Mouse (Mus musculus) forebrain, embryonic 11.5 days (tissue): ENCODE measurements around the gene Olfr952. TPM values are rescaled to one million over a fixed set of nuclear protein-coding genes. Genes with fewer than 3 reads are reported as not detected.

Experiments
- ATAC-seq: fragments of 200-750 bp; cut with Nextera tagmentation; replicated peaks from 2 replicates; pipeline ENCODE4 v1.8.0; 2017; ENCODE audit warnings: moderate TSS enrichment; ENCODE audit not compliant: low FRiP score
- DNase-seq: peaks from one replicate; pipeline ENCODE4 v3.0.0-alpha.2; 2017; ENCODE audit warnings: low spot score
- H3K27ac ChIP-seq: fragments of 300-500 bp; sonication (generic); 2 replicates; pipeline ENCODE4 v1.5.1; 2014; ENCODE audit warnings: low read depth, low read length
- H3K27me3 ChIP-seq: fragments of 300-500 bp; sonication (generic); 2 replicates; pipeline ENCODE4 v1.6.1; 2014; ENCODE audit warnings: mild to moderate bottlenecking, low read length, mixed read lengths; ENCODE audit not compliant: control insufficient read depth, insufficient read depth
- H3K36me3 ChIP-seq: fragments of 300-500 bp; sonication (generic); 2 replicates; pipeline ENCODE4 v1.6.1; 2014; ENCODE audit warnings: mild to moderate bottlenecking, low read length, moderate library complexity, mixed read lengths; ENCODE audit not compliant: control insufficient read depth, insufficient read depth
- H3K4me1 ChIP-seq: fragments of 300-500 bp; sonication (generic); replicated peaks from 2 replicates; pipeline ENCODE4 v1.6.1; 2014; ENCODE audit warnings: low read length, mixed read lengths; ENCODE audit not compliant: control insufficient read depth, insufficient read depth
- H3K4me2 ChIP-seq: fragments of 300-500 bp; sonication (generic); 2 replicates; pipeline ENCODE4 v1.6.1; 2014; ENCODE audit warnings: low read depth, mild to moderate bottlenecking, low read length, moderate library complexity, mixed read lengths; ENCODE audit not compliant: severe bottlenecking
- H3K4me3 ChIP-seq: fragments of 300-500 bp; sonication (generic); 2 replicates; pipeline ENCODE4 v1.5.1; 2014; ENCODE audit warnings: low read depth, low read length
- H3K9ac ChIP-seq: fragments of 300-500 bp; sonication (generic); 2 replicates; pipeline ENCODE4 v1.6.1; 2014; ENCODE audit warnings: low read length
- H3K9me3 ChIP-seq: fragments of 300-500 bp; sonication (generic); 2 replicates; pipeline ENCODE4 v1.6.1; 2016; ENCODE audit warnings: low read length, mixed read lengths; ENCODE audit not compliant: control insufficient read depth
- WGBS: fragments of 180-500 bp; shearing (Covaris S2); extraction: QIAGEN DNeasy Blood & Tissue Kit; methylation state at CpG from one replicate; pipeline ENCODE4 v1.1.7; 2014; 5-methylcytosine and 5-hydroxymethylcytosine counted together
- polyA plus RNA-seq: library from polyadenylated mRNA; unstranded; fragments of >200 nt; fragmentation: Nextera tagmentation; extraction: Ambion mirVana; gene quantifications from 2 replicates; pipeline ENCODE4 v1.2.1, GENCODE M21; 2014

Gene Olfr952
- not detected in 2 replicates for polyA plus RNA-seq

- no peak within 1 kb of the TSS for H3K9ac ChIP-seq
- no peaks in the 10 kb centered on the region for H3K9me3 ChIP-seq
- H3K4me3 ChIP-seq: no peak within 1 kb of the TSS
- no peak for ATAC-seq
- H3K36me3 ChIP-seq: no peaks in the 10 kb centered on the region
- no peak within 1 kb of the TSS for H3K4me2 ChIP-seq
- no peak for DNase-seq
- H3K27ac ChIP-seq: no peak within 1 kb of the TSS
- H3K4me1 ChIP-seq: no peaks in the 10 kb centered on the region
- no peaks in the 10 kb centered on the region for H3K27me3 ChIP-seq
Observed at GRCm38 (mm10) chr9:39427048-39427447, at the start of gene Olfr952. Olfr952 (minus strand) TSS chr9:39427148.

- no peaks in the 10 kb centered on the region for H3K27me3 ChIP-seq
- no peak within 1 kb of the TSS for H3K9ac ChIP-seq
- no peak within 1 kb of the TSS for H3K27ac ChIP-seq
- ATAC-seq (no peak), DNase-seq (no peak)
- H3K4me3 ChIP-seq: no peak within 1 kb of the TSS
- H3K9me3 ChIP-seq: no peaks in the 10 kb centered on the region
- no peak within 1 kb of the TSS for H3K4me2 ChIP-seq
- H3K4me1 ChIP-seq: no peaks in the 10 kb centered on the region
- 72% methylated on average over 1 of the region's 1 CpGs for WGBS
- no peaks in the 10 kb centered on the region for H3K36me3 ChIP-seq
Observed at GRCm38 (mm10) chr9:39471844-39472243, 44.9 kb upstream of the Olfr952 start, which contains the start of gene Olfr955. Olfr955 (minus strand) TSS chr9:39471944.

GRCm38 (mm10) chr9:39456401-39456800, 29.5 kb upstream of the Olfr952 start, which contains the start of gene Olfr954:
Olfr954 (plus strand) TSS chr9:39456701.
- Histone ChIP-seq H3K36me3 (no peaks in the 10 kb centered on the region), H3K9ac (no peak within 1 kb of the TSS)

GRCm38 (mm10) chr9:39387110-39387509, 39.8 kb downstream of the Olfr952 start, which contains the start of gene Olfr951:
Olfr951 (plus strand) TSS chr9:39387410.
- Histone ChIP-seq H3K9ac (no peak within 1 kb of the TSS), H3K4me2 (no peak within 1 kb of the TSS), H3K36me3 (no peaks in the 10 kb centered on the region), H3K27me3 (no peaks in the 10 kb centered on the region), H3K4me1 (no peaks in the 10 kb centered on the region), H3K4me3 (no peak within 1 kb of the TSS), H3K27ac (no peak within 1 kb of the TSS), H3K9me3 (no peaks in the 10 kb centered on the region)
- WGBS: 91% methylated on average over 2 of the region's 2 CpGs
- no peak for DNase-seq
- ATAC-seq: no peak

More at GRCm38 (mm10) chr9:39456401-39456800, 29.5 kb upstream of the Olfr952 start, which contains the start of gene Olfr954:
- ATAC-seq (no peak), DNase-seq (no peak)
- Histone ChIP-seq H3K4me1 (no peaks in the 10 kb centered on the region), H3K27ac (no peak within 1 kb of the TSS), H3K4me3 (no peak within 1 kb of the TSS), H3K27me3 (no peaks in the 10 kb centered on the region), H3K4me2 (no peak within 1 kb of the TSS), H3K9me3 (no peaks in the 10 kb centered on the region)
- 87% methylated on average over 6 of the region's 6 CpGs for WGBS

Other genes starting within 250 kb of the Olfr952 start
- not detected in 2 replicates for gene Olfr944, start 225.2 kb downstream of the Olfr952 start, polyA plus RNA-seq
- gene Olfr1537, start 177.2 kb downstream of the Olfr952 start, polyA plus RNA-seq: not detected in 2 replicates
- not detected in 2 replicates for gene Olfr945, start 150.3 kb downstream of the Olfr952 start, polyA plus RNA-seq
- gene Olfr948, start 101.1 kb downstream of the Olfr952 start, polyA plus RNA-seq: not detected in 2 replicates
- not detected in 2 replicates for gene Olfr951, start 39.7 kb downstream of the Olfr952 start, polyA plus RNA-seq
- gene Olfr954, start 29.6 kb upstream of the Olfr952 start, polyA plus RNA-seq: not detected in 2 replicates
- not detected in 2 replicates for gene Olfr955, start 44.8 kb upstream of the Olfr952 start, polyA plus RNA-seq
- gene Olfr44, start 66.8 kb upstream of the Olfr952 start, polyA plus RNA-seq: not detected in 2 replicates
- gene Olfr957, start 88.7 kb upstream of the Olfr952 start, polyA plus RNA-seq: not detected in 2 replicates
- gene Olfr958, start 126.9 kb upstream of the Olfr952 start, polyA plus RNA-seq: not detected in 2 replicates
- not detected in 2 replicates for gene Olfr959, start 148.4 kb upstream of the Olfr952 start, polyA plus RNA-seq
- gene AW551984, start 177.3 kb upstream of the Olfr952 start, polyA plus RNA-seq: 16.0 and 17.4 TPM in 2 replicates
- not detected in 2 replicates for gene Olfr148, start 183.5 kb upstream of the Olfr952 start, polyA plus RNA-seq
- not detected in 2 replicates for gene Olfr960, start 194.2 kb upstream of the Olfr952 start, polyA plus RNA-seq
- gene Olfr961, start 217.9 kb upstream of the Olfr952 start, polyA plus RNA-seq: not detected in 2 replicates
- gene Olfr963, start 240.1 kb upstream of the Olfr952 start, polyA plus RNA-seq: not detected in 2 replicates